Mouse (Mus musculus) ES-CJ7 (cell line): ENCODE results near the gene Gata1.
"Not testable (repeated sequence)": the region's sequence is repeated elsewhere in the genome, so short reads cannot be mapped to it uniquely, and the experiment has no call there.

Experiments used
- DNase-seq: peaks from one replicate; pipeline ENCODE4 v3.0.0; 2011; ENCODE audit warnings: low read depth, low spot score

Gene Gata1

DNA sequence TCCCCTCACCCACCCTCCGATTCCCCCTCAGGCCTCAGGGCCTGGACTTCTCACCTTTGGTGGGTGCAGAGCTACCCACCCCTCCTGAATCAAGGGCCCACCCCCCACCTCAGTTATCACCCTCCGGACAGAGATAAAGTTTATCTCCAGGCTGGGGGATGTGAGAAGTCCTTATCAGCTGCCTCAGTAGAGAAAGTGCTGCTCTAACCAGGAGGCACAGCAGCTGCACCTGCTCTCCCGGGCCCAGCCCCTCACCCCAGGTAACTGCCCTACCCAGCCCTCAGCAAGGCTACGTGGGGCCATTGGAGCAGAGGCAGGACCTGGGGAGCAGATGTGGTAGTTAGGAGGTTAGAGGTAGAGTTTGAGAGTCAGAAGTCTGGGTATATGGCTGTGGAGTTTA, 11.7 kb downstream of the Gata1 start:
- DNase-seq = no peak

DNA sequence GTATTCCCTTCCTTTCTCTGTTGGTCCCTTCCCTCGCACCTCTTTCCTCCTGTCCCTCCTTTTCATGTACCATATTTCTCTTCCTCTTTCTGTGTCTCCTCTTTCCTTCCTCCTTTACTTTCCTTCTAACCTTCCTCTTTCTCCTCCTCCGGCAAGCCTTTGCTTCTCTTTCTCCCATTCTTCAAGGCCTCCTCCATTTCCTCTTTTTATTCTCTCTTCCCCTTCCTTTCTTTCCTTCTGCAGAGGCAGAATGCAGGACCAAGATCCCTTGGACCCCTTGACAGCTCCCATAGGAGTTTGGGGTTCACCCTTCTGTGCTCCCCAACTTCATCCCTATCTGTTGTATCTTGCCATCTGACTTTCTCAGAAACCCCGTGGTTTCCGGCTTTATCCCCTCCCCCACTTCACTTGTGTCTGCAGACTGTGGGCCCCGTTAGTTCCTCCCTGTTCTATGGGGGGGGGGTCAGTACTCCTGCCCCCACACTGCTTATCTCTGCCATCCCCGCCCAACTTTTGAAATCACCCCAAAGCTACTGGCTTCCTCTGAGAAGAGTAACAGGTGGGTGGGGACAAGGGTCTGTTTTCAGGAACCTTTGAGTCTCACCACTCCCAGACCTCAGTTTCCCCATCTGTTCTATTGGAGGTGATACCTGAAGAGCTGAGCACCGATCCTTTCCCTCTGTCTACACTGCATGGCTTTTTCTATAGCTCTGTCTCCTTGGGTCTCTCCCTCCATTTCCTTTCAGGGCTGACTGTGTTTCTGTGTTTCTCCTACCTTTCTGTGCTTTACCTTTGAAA, 13.8 kb downstream of the Gata1 start:
- DNase-seq = no peak

DNA sequence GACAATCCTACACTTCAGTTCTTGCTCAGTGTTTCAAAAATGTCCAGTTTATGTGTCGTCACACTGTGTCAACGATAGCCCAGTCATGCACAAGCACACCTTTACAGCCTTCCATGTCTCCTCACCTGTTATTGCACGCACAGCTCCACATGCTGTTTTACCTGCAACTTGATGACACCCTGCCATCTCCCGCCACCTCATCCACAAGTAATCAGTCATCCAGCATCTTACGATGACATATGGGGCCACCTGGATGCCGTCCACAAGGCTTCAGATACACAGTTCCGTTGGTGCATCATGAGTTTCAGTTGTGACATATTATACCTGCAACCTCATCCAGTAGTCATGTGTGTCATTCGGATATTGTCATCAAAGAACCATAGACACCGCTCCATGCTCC, 19.0 kb downstream of the Gata1 start:
- no peak for DNase-seq

DNA sequence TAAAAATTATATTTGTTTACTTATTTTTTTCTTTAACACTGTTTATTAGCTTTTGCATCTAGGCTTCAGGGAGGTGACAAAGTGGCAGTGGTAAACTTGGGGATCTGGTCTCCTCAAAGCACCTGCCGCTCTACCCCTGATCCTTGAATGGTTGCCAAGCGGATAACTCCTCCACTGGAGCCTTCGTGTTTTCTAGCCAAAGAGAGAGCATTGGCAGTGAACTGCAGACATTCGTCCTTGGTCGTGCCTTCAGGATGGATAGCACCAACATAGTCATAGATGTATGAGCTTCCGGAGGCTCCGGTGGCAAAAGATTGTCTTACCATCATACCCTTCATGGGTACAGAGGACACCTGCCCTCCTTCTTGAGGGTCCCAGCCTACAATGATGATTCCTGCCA, 27.8 kb downstream of the Gata1 start:
- DNase-seq = no peak

DNA sequence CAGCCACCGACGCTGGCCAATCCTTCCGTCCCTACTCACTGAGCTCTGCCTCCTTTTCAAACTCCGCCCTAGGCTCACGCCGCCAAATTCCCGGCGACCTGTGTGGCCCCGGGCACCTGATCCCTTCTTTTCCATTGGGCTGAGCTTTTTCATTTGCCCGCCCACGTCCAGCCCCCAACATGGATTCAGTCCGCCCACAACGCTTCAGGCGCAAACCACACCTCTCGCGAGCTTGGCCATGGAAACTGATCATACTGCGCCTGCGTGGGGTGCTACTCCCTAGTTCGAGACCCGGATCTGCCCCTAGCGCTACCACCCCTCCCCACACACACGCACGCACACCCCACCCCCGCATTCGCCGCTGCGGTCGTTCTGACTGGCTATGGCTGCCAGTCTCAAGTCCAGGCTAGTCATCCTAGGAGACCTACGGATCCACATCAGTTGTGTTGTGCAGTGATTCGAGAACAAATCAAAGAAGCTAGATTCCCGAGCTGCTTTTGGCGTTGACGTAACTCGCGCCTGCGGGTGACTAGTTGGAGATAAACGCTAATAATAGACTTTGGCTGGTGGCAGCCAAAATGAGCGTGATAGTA, 29.9 kb downstream of the Gata1 start:
- peak; percentile 97 for DNase-seq

DNA sequence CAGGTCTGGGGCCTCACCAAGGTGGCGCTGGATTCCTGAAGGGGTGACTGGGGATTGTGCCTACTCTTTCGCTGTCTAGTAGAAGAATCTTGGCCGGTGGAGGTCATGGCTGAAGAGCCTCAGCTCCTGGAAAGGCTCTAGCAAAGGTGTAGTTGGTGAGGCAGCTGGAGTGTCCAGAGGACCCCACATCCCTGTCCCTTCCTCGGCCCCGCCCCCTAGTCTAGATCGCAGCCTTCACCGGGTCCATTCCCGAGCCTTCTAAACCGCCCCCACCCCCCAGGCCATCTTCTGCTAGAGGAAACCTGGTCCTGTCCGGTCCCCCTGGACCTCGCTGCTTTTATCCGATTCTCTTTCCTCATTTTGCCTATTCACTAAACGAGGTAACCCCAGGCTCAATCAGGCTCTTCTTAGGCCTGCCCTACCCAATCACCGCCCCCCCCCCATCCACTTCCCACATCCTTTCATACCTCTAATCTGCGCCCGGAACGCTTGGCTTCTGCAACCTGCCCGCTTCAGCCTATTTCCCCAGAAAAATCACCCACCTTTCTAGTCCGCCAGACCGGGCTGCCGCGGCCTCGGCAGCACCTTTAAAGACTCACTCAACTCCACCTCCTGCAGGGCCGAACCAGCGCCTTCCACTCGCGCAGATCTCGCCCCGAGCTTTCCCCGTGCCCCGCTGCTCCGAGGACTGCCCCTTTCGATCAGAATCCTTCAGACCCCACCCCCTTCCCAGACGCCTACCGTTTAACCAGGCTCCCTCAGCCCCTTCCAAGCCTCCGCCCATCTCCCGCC, 30.6 kb downstream of the Gata1 start, which contains the start of gene Hdac6:
Gene Hdac6, minus strand, starts transcription at position 782 of the 792 bp plus-strand sequence.
- no peak for DNase-seq

DNA sequence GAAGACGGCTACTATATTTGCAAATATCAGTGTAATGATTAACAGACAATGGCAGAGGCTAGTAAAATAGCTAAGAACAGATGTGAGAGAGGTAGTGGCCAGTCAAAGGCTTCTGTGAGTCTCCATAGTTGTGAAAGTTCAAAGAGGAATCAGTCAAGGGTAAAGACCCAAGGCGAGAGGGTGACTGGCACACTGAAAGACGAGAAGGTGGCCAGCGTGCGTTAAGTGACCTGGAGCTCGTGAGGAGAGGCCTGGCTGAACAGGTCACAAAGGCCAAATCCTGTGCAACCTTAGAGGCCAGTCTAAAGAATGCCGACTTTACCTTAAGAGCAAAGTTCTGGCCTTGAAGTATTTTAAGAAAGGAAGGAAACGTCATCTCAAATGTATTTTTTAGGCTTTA, 32.3 kb downstream of the Gata1 start:
- no peak for DNase-seq

DNA sequence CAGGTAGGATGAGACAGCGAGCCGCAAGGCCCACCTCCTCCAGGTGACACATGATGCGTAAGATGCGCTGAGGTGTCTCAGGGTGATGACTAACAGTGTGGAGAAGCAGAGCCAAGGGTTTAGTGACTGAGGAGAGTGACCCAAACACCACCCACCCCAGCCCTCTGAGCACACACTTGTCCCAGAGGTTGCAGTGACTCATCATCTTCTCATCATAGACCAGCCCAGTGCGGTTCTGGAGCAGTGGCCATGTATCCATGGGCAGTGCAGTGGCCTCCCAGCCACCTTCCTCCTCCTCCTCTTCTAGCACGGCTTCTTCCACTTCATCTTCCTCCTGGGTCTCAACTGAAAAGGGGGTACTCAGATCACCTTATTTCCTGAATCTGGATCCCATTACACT, 40.2 kb downstream of the Gata1 start:
- no peak for DNase-seq

DNA sequence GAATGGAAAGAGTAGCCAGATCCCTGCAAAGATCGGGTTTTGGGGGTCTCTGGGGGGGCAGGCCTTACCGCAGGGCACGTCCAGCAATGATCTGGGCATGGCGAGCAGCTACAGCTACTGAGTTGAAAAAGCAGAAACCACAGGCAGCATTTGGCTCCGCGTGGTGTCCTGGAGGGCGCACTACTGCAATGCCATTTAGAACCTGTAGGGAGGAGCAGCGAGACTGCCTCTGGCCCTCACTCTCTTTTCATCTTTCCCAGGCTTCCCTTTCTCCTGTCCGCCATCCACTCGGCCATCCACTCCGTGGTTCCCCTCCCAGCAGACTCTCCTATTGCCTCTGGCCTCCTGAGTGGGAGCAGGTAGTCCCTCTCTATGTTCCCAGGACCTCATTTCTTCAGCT, 41.0 kb downstream of the Gata1 start:
- DNase-seq = peak; percentile 57

DNA sequence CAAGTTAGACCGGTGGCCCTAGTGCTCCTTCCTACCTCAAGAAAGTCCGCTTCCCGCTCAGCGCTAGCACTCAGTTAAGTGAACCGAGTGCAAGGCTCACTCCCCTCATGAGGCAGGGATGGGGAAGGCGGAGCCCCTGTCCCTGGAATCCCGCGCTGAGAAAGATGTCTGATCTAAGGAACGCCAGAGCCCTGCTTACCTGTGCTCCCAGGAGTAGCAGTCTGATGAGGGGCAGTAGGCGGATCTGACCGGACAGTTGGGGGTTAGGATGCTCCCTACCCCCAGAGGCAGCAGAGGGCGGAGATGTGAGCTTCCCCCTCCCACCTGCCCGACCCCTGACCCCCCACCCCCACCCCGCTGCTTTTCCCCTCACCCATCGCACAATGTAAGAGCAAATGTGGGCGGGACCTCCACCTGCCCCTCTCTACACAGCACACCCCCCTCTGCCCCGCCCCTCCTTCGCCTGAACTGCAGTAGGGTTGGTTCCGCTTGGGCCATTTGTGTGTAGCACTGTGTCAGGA, 49.5 kb downstream of the Gata1 start, which contains the start of gene Eras:
Gene Eras, minus strand, starts transcription at position 338 of the 521 bp plus-strand sequence.
- DNase-seq = peak; percentile 84

DNA sequence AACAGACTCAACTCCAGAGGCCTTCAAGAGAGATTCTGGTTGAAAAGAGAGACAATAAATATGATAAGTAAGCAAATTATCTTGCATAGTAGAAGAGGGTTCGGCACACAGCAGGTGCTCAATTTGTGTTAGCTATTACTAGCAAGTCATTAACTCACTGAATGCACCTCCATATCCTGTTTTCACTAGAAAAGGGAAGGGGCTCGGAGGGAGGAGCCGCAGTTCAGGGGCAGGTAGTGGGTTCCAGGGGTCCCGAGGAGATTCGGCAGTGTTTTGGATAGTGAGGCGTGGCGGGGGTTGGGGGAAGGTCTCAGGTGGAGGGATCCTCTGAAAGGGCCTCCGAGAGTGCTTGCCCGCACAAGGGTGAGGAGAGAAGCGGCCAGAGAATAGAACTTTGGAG, 50.8 kb downstream of the Gata1 start:
- DNase-seq = peak; percentile 88

DNA sequence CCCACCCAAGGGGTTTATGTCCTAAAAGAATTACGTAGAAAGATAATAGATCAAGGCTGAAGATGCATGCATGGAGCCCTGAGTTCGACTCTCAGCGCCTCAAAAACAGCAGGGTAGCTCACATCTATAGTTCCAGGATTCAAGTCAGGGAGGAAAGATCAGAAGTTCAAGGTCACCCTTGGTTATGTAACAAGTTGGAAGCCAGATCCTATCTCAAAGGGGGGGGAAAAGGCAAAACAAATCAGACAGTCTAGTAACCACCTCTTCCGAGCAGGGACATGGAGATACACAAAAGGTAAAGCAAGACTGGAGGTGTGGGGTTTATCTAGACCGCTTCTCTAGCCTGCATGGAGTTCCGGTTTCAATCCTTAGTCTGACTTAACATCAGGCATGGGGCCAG, 51.6 kb downstream of the Gata1 start:
- DNase-seq = peak; percentile 87

DNA sequence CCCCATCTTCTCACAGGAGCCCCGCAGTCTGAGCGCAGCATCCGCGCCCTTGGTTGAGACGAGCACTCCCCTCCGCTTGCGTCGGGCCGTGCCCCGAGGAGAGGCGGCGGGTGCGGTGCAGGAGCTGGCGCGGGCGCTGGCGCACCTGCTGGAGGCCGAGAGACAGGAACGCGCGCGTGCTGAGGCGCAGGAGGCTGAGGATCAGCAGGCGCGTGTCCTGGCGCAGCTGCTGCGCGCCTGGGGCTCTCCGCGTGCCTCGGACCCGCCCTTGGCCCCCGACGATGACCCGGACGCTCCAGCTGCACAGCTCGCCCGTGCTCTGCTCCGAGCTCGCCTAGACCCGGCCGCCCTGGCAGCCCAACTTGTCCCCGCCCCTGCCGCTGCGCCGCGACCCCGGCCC, 55.8 kb downstream of the Gata1 start:
- peak; percentile 30 for DNase-seq

DNA sequence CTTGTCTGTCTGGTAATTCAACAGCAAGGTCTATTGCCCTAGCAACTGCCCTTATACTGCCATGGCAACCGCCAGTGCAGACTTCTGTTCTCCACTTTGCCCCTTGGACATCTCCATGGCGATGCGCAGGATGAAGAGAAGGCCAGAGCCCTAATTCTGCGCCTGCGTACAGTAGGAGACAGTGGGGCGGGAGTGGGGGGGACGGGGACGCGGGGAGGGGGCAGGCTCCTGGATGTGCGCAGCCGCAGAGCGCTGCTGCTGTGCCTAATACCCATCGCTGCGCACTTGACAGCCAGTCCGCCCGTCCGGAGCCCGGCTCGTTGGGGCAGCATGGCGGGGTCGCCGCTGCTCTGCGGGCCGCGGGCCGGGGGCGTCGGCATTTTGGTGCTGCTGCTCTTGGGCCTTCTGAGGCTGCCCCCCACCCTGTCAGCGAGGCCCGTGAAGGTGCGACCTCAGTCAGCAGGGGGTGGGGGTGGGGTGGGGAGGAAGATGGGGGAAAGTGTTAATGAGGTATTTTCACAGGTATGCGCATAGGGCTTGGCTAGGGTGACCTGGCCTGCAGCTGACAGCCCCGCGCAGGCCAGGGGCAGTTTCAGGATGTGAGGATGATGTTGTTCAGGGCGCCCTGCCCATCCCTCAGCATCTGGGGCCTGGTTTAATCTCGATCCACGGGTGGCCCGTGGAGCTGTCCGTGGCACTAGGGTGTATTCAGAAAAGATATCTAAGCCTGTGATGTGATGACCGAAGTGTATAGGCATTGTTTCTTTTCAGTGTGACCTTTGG, 58.1 kb downstream of the Gata1 start, which contains the start of gene Pcsk1n:
Gene Pcsk1n, plus strand, starts transcription at position 222 of the 783 bp plus-strand sequence.
- peak; percentile 74 for DNase-seq

DNA sequence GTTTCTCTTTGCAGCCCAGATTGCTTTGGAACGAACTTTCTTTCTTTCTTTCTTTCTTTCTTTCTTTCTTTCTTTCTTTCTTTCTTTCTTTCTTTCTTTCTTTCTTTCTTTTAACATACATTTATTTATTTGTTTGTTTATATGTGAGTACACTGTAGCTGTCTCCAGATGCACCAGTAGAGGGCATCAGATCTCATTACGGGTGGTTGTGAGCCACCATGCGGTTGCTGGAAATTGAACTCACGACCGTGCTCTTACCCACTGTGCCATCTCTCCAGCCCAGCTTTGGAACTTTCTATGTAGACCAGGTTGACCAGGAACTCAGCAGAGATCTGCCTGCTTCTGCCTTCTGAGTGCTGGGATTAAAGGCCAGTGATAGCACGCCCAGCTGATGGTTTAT, 59.9 kb downstream of the Gata1 start:
- peak; percentile 22 for DNase-seq

DNA sequence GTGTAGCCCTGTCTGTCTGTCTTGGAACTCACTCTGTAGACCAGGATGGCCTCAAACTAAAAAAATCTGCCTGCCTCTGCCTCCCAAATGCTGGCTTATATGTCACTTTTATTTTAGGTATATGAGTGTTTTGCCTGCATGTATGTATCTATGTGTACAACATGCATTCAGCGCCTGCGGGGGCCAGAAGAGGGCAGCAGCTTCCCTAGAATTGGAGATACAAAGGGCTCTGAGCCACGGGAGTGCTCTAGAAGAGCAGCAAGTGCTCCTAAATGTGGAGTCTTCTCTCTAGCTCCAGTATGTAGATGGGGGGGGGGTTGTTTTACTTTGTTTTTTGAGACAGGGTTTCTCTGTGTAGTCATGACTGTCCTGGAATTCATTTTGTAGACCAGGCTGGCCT, 62.2 kb downstream of the Gata1 start:
- not testable (repeated sequence) for DNase-seq

DNA sequence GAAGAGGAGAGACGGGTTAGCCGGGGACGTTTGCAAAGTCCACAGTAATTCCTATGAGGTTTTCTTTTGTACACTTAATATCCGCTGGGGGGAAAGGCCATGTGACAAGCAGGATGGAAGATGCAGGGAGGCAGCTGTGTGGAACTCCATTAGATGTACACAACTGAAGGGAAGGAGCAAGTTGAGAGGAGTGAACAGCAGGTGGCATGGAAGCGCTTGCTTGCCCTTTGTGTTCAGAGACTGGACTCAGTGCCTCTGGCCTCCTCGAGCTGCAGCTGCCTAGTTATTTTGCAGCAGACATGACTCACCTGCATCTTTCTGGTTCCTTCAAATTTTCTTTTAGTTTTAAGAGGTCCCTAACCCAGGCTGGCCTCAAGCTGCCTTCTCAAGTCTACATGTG, 67.4 kb downstream of the Gata1 start:
- peak; percentile 25 for DNase-seq
